ENCODE assay signal across 7 mouse cellular contexts in the genomic region with DNA sequence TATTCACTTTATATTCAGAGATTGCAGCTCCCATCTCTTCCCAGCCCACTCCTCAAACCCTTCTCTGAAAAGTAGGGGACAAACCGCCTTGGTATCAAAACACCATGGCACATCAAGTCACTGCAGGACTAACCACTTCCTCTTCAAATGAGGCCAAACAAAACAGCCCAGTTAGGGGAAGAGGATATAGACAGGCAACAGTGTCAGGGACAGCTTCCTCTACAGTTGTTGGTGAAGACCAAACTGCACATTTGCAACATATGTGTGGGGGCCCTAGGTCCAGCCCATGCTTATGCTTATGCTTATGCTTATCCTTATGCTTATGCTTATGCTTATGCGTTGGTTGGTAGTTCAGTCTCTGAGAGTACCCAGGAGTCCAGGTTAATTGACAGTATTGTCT. TPM values are rescaled to one million over a fixed set of nuclear protein-coding genes. Genes with fewer than 3 reads are reported as not detected.
DNase-seq lines count a peak whose midpoint lies in the region; ATAC-seq and TF ChIP-seq lines count a peak whose summit lies in the region.
"Not testable (repeated sequence)": the region's sequence is repeated elsewhere in the genome, so short reads cannot be mapped to it uniquely, and the experiment has no call there.

No protein-coding gene starts in this region.

- H3K27ac ChIP-seq in bone marrow macrophage, adult 2 months (ENCODE audit: insufficient read depth, low read depth, low read length) = peak overlapping the region; percentile 47
- not testable (repeated sequence) for H3K27ac ChIP-seq in liver, embryonic 12.5 days; spleen, adult 2 months (ENCODE audit: insufficient read depth, low read length)

- WGBS in liver, embryonic 12.5 days (ENCODE audit: insufficient replicate concordance) = 24% methylated on average over 2 of the region's 2 CpGs
- WGBS in spleen, adult 2 months = 29% methylated on average over 2 of the region's 2 CpGs

- H3K4me3 ChIP-seq in bone marrow macrophage, adult 2 months (ENCODE audit: insufficient read depth, low read length); liver, embryonic 12.5 days; spleen, adult 2 months (ENCODE audit: extremely low read depth, insufficient read depth, insufficient read length): not testable (repeated sequence)

- not testable (repeated sequence) for H3K9me3 ChIP-seq in liver, embryonic 12.5 days (replicated peaks)

- not testable (repeated sequence) for H3K9ac ChIP-seq in liver, embryonic 12.5 days

- not testable (repeated sequence) for H3K4me2 ChIP-seq in liver, embryonic 12.5 days

- not testable (repeated sequence) for TF ChIP-seq CTCF in bone marrow macrophage, adult 2 months (IDR thresholded peaks at IDR 0.05; ENCODE audit: low read depth, low read length); spleen, adult 2 months (IDR thresholded peaks at IDR 0.05; ENCODE audit: extremely low read depth, insufficient read depth, insufficient read length, insufficient replicate concordance)

- ATAC-seq in CD4-positive, CD25-positive, alpha-beta regulatory T cell, adult 4 months = peak; percentile 84
- ATAC-seq in liver, embryonic 12.5 days = peak; percentile 63
- ATAC-seq in megakaryocyte progenitor cell, adult 5-6 weeks (replicated peaks; ENCODE audit: poor library complexity) = peak; percentile 100

- not testable (repeated sequence) for TF ChIP-seq POLR2A in bone marrow macrophage, adult 2 months (IDR thresholded peaks at IDR 0.05; ENCODE audit: borderline replicate concordance, low read depth, low read length); spleen, adult 2 months (IDR thresholded peaks at IDR 0.05; ENCODE audit: low read depth, low read length)

- H3K4me1 ChIP-seq in bone marrow macrophage, adult 2 months (ENCODE audit: control insufficient read depth, insufficient read depth, low read length); liver, embryonic 12.5 days; spleen, adult 2 months (ENCODE audit: control insufficient read depth, insufficient read depth, insufficient read length): not testable (repeated sequence)

- not testable (repeated sequence) for H3K36me3 ChIP-seq in liver, embryonic 12.5 days; spleen, adult 2 months (ENCODE audit: control insufficient read depth, insufficient read depth, low read length)

- DNase-seq in heart, adult 9 months (ENCODE audit: low spot score in 2 of 2) = peak; percentile 5 to 16
- peak; percentile 14 to 15 for DNase-seq in spleen, adult 2 months (ENCODE audit: low read depth in 1 of 2, low spot score in 2 of 2)
- DNase-seq in thymus, postnatal 14 days = peak; percentile 20

- H3K27me3 ChIP-seq in liver, embryonic 12.5 days (replicated peaks); spleen, adult 2 months (ENCODE audit: control insufficient read depth, insufficient read depth, low read length): not testable (repeated sequence)

RNA-seq across cellular contexts. Expression of gene Ifi204, which starts 42.6 kb away (rescaled TPM):
- 1 to 10 TPM in 1 of 2 experiments, not detected in 1; 1.1 TPM for polyA plus RNA-seq in CD4-positive, CD25-positive, alpha-beta regulatory T cell, adult 4 months (2017; shearing (Covaris generic))
- 232 and 235 TPM in 2 replicates for polyA plus RNA-seq in bone marrow macrophage, adult 2 months (2012; ENCODE audit: insufficient read depth, insufficient read length, missing spikeins)
- polyA plus RNA-seq in liver, embryonic 12.5 days (2016; fragmentation: Nextera tagmentation; extraction: Ambion mirVana) = 2.0 and 2.4 TPM in 2 replicates
- 3.6 and 4.1 TPM in 2 replicates for total RNA-seq in megakaryocyte progenitor cell, adult 5-6 weeks (2015)
- total RNA-seq in megakaryocyte progenitor cell, adult 5-6 weeks (2017) = 4.2 and 4.9 TPM in 2 replicates
- polyA plus RNA-seq in spleen, adult 2 months (2012; rRNA removed) = 0.75 and 1.4 TPM in 2 replicates

Comparison
In these comparisons a context has a peak if more than half of its experiments do, and no peak if none do; other contexts are left out.
1. RNA of gene Ifi204, which starts 42.6 kb away (polyA plus RNA-seq): 232 to 235 TPM in bone marrow macrophage, adult 2 months; 2.0 to 2.4 TPM in liver, embryonic 12.5 days, 1.1 TPM in CD4-positive, CD25-positive, alpha-beta regulatory T cell, adult 4 months and 0.75 to 1.4 TPM in spleen, adult 2 months; every median in the first group is over 10 times any median in the second.
2. Peak in every context shown above with its lines, with median percentiles within 50 percentile points of each other: ATAC-seq and DNase-seq.